Mouse (Mus musculus) megakaryocyte-erythroid progenitor cell, adult 5-6 weeks (primary cell): ENCODE results near the gene Olfr248. TPM values are rescaled to one million over a fixed set of nuclear protein-coding genes. Genes with fewer than 3 reads are reported as not detected.

ENCODE experiments used
- ATAC-seq: replicated peaks from 2 replicates; pipeline ENCODE4 v1.8.0; 2016; ENCODE audit warnings: mild to moderate bottlenecking, inconsistent platforms; ENCODE audit not compliant: severe bottlenecking, poor library complexity, low FRiP score, low TSS enrichment
- total RNA-seq, 2 experiments: library from RNA; stranded (forward) in 1 of 2; stranded (reverse) in 1 of 2; fragments of 200-1000, 215-1000 nt in 1 of 2; fragments of >200 nt in 1 of 2; fragmentation: Nextera tagmentation in 1 of 2; gene quantifications; 2 replicates each; pipeline ENCODE4 v1.2.3; 2014 to 2017

Olfr248 gene
- total RNA-seq (2014; fragmentation: Nextera tagmentation): 10.0 and 11.7 TPM in 2 replicates
- 2.4 and 4.5 TPM in 2 replicates for total RNA-seq (2017)

DNA sequence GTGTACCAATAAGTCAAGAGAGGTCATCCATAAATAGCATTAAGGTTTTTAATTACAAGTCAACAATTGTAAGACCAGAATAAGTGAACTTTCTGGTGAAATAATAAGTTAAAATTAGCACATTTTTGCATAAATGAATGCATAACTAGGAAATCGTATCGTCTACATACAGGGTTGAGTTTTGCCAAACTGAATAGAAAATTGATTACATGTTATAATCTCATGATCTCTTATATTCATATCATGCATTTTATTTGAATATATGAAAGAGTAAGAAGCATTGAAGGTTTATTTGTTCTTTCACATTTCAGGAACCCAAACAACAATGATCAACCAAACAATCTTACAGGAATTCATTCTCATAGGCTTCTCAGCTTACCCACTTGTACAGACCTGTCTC is at the start of gene Olfr248:
Olfr248 (plus strand) TSS at position 301 of the 400 bp plus-strand sequence.
- no peak for ATAC-seq

DNA sequence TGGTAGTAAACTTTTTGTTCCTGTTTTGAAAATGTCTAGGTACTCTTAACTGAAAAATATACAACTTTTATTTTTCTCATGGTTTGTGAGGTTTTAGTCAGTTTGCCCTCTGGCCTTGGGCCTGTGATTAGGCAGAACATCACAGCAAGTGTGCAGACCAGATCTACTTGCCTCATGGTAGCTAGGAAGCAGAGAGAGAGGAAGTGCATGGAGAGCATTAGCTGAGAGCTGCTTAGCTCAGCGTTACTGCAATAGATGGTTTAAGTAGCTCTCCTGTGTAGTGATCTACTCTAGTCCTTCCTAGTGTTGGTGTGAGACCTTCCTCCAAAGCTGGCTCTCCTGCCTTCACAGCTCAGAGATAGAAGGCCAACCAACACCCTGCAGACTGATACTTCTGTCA is 37.2 kb upstream of the Olfr248 start:
- peak; percentile 38; the same call in 1 of the 2 replicates for ATAC-seq

DNA sequence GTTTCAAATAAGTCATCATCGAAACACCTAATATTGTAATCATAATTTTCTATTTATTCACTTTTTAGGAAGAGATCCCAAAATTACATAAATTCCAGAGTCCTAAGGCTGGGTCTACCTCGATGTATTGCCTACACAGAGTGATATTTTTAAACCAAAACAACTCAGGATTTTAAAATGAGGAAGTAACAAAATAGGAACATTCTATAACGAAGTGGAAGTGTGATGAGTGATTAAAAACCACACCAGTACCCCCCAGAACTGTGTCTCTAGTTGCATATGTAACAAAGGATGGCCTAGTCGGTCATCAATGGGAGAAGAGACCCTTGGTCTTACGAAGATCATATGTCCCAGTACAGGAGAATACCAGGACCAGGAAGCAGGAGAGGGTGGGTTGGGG is 36.2 kb upstream of the Olfr248 start:
- ATAC-seq: no peak

DNA sequence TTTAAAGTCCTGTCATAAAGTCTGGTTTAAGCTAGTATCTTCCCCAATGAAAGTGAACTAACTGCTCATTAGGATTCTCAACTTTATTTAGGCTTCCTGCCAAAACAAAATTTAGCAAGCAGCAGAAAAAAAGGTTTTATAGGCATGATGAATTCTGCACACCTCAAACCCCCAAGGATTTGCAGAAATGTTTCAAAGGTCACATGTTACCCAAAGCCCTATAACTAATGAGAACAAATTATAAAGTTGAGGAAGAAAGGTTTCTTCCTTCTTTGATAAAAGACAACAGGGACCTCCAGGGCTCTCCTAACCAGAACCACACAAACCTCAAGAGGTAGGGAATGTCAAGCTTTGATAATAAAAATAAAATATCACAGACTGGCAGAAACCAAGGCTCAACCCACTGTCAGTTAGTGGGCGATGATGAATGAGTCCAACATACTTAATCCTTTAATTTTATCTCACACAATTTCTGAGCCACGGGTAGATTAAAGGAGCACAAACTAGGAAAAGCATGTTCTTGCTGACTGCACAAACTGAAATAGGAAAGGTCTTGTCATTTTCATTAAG is 25.9 kb upstream of the Olfr248 start, which contains the start of gene Olfr417:
Olfr417 (plus strand) TSS at position 241 of the 570 bp plus-strand sequence.
- ATAC-seq: peak; percentile 83

DNA sequence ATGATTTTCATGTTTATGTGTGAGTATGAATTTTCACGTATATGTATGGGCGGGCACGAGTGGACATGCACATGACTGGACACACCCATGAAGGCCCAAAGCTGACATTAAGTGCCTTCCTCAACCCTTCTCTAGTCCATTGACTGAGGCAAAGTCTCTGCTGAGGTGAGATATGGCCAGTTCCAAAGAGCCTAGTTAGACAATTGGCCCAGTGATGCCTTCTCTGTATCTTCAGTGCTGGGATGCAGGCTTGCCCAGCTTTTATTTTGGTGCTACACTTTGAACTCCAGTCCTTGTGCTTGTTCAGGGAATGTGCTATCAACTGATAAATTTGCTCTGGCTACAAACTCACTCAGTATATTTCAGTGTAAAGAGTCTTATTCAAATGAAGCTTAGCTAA is 17.0 kb upstream of the Olfr248 start:
- peak; percentile 89 for ATAC-seq

DNA sequence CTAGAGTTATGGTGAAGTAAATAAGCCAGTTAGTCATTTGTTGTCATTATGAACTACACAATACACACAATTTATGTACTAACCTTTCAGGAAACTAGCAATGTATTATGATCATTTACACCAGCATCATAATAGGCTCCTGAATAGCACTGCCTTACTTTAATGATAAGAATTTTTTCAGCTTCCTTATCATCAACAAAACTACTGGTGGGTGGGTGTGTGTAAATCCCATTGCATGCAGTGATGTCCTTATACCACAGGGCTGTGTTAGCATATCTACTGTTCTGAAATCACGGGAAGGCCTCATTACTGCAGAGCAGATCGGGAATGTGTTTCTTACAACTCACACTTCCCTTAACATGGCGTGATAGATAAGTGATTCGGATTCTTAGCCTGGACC is 32.1 kb downstream of the Olfr248 start:
- peak; percentile 75 for ATAC-seq

DNA sequence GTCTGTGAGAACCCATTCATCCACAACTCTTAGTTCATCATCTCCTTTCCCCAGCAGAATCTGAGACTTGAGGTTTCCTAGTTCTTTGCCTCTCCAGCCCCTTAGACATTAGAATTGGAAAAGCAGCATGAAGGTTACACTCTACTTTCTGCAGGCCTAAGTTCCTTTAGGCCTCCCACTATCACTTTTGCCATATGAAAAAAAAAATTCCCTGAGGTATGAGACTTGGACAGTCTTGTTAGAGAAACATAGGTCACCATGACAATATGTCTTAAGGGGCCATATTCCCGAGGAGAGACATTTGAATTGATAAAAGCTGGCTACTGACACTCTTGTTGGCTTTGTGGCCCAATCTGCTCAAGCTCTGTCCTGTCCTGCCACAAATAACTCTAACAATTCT is 32.9 kb downstream of the Olfr248 start, which contains the start of gene Olfr414:
Olfr414 (plus strand) TSS at position 301 of the 400 bp plus-strand sequence.
- ATAC-seq: no peak

DNA sequence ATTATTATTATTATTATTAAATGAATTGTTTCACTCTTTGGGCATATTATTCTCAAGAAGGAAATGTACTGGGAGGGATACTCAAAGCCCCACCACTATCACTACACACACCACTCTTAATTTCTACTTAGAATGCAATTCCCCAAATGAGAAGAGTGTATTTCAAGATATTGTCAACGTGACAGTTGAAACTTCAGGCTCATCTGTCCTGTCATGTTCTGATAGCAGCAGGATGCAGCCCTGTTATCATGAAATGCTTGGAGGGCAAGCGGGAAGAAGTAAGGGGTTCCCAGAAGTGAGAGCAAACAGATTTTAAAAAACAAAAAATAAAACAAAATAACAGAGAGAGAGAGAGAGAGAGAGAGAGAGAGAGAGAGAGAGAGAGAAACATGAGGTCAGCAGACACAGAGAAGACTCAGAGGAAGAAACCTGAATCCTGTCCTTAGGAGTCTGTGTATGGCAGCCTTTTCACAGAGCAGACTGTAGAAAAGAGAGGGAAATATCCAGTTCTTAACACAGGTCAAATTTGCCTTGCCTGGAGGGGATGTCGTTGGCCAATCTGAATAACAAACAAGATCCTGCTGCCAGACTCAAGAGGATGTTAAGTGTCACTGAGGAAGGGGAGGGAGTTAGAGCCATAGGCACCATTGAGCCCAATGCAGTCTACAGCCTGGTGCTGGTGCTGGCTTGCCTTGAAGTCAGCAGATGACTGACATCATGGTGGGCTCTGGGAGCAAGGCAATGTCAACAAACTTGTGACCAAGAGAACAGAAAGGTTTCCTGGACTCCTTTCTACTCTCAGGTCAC is 35.5 kb downstream of the Olfr248 start:
- ATAC-seq: peak; percentile 68

DNA sequence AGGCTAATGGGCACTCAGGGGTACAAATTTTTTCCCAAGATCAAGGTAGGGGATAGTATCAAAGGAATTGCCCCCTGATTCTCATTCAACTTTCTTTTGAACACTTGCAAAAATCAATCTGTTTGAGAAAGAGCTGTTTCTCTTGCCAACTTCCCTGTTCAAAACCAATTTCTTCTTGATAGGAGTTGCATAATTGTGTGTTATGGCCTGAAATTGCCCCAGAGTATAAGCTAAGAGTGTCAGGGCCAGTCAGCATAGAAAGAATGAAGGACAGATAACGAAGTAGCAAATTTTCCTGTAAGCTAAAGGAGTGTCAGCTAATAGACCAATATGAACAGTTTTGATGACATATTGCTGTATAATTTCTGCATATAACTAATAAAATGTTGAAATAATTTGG is 36.6 kb downstream of the Olfr248 start:
- ATAC-seq: no peak

DNA sequence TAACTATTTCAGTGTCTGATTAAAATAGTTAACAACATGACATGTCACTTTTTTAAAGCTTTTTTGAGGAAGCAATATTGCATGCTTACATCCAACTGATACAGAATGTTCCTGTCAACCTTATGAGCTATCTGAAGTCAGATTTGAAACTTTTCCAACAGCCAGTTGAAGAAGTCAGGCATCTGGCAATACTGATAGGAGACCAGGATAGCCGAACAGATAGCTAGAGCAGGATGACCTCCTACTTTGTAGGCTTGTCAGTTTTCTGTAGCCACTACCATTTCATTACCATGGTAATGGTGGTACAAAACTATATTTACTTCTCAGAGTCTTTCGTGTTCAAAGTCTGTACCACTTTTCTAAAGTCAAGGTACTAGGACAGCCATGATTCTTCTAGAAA is 37.6 kb downstream of the Olfr248 start:
- peak; percentile 85 for ATAC-seq

DNA sequence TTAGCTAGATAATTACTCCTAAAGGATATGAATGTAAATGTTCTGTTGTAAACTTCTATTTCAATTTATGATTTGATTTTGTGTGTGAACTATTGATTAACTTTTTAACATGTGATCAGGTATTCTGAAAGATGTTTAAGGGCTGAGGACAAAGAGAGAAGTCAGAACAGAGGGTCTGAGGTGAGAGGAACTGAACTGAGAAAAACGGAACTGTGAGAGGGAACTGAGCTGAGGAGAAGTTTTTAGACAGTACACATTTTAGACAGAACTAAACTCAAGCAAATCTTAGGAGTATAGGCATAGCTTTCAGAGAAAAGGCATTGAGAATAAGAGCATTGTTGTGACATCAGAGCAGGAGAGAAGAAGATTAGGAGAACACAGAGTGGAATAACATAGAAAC is 43.3 kb downstream of the Olfr248 start:
- ATAC-seq: no peak

Other genes with a start within 250 kb of the Olfr248 start
- not detected in 2 replicates for gene Olfr420, start 235.4 kb upstream of the Olfr248 start, total RNA-seq (2014; fragmentation: Nextera tagmentation)
- not detected in 2 replicates for gene Olfr420, start 235.4 kb upstream of the Olfr248 start, total RNA-seq (2017)
- gene Spta1, start 218.3 kb upstream of the Olfr248 start, total RNA-seq (2014; fragmentation: Nextera tagmentation): 39.3 and 44.3 TPM in 2 replicates
- gene Spta1, start 218.3 kb upstream of the Olfr248 start, total RNA-seq (2017): 50.4 and 72.5 TPM in 2 replicates
- not detected in 2 replicates for gene Olfr419, start 139.0 kb upstream of the Olfr248 start, total RNA-seq (2014; fragmentation: Nextera tagmentation)
- gene Olfr419, start 139.0 kb upstream of the Olfr248 start, total RNA-seq (2017): not detected in 2 replicates
- not detected in 2 replicates for gene Mptx1, start 60.5 kb upstream of the Olfr248 start, total RNA-seq (2014; fragmentation: Nextera tagmentation)
- gene Mptx1, start 60.5 kb upstream of the Olfr248 start, total RNA-seq (2017): not detected in 2 replicates
- gene Olfr417, start 25.9 kb upstream of the Olfr248 start, total RNA-seq (2014; fragmentation: Nextera tagmentation): 5.6 and 6.3 TPM in 2 replicates
- 1.7 and 8.2 TPM in 2 replicates for gene Olfr417, start 25.9 kb upstream of the Olfr248 start, total RNA-seq (2017)
- 2.2 and 4.4 TPM in 2 replicates for gene Olfr414, start 33.0 kb downstream of the Olfr248 start, total RNA-seq (2014; fragmentation: Nextera tagmentation)
- gene Olfr414, start 33.0 kb downstream of the Olfr248 start, total RNA-seq (2017): 3.1 and 5.1 TPM in 2 replicates
- 0.87 TPM in 1 of 2 replicates, not detected in the other for gene Olfr220, start 51.0 kb downstream of the Olfr248 start, total RNA-seq (2014; fragmentation: Nextera tagmentation)
- gene Olfr220, start 51.0 kb downstream of the Olfr248 start, total RNA-seq (2017): not detected in 2 replicates
- 0.68 TPM in 1 of 2 replicates, not detected in the other for gene Fmn2, start 110.8 kb downstream of the Olfr248 start, total RNA-seq (2014; fragmentation: Nextera tagmentation)
- not detected in 2 replicates for gene Fmn2, start 110.8 kb downstream of the Olfr248 start, total RNA-seq (2017)